Mouse (Mus musculus): ENCODE data around the gene Btbd19. TPM values are rescaled to one million over a fixed set of nuclear protein-coding genes. Genes with fewer than 3 reads are reported as not detected.

The Btbd19 gene
- polyA plus RNA-seq, 1 experiment from 2014 or later, result 2.8 TPM

GRCm38 (mm10) chr4:117143023-117143422 lies 17.5 kb upstream of the Btbd19 start:
- ATAC-seq (replicated peaks; ENCODE audit: insufficient number of reproducible peaks, low FRiP score, low TSS enrichment, low read depth), result no peak
- WGBS, result 64% methylated on average over 7 of the region's 7 CpGs

GRCm38 (mm10) chr4:117140613-117141012 lies 15.1 kb upstream of the Btbd19 start:
- H3K27ac ChIP-seq (replicated peaks; ENCODE audit: low read depth, low read length), result no peak overlapping the region
- no peaks in the 10 kb centered on the region for H3K27me3 ChIP-seq (ENCODE audit: control insufficient read depth, insufficient read depth, low read length)
- H3K36me3 ChIP-seq (replicated peaks; ENCODE audit: control insufficient read depth, insufficient read depth, low read depth, low read length), result no peaks in the 10 kb centered on the region
- H3K9me3 ChIP-seq (replicated peaks; ENCODE audit: control insufficient read depth, low read length), result no peaks in the 10 kb centered on the region
- no peak overlapping the region for H3K9ac ChIP-seq (replicated peaks; ENCODE audit: low read length)
- no peak for DNase-seq (ENCODE audit: low spot score)
- WGBS, result 48% methylated on average over 4 of the region's 4 CpGs
- ATAC-seq (replicated peaks; ENCODE audit: insufficient number of reproducible peaks, low FRiP score, low TSS enrichment, low read depth), result no peak
- H3K4me1 ChIP-seq (ENCODE audit: control insufficient read depth, insufficient read depth, low read length), result no peaks in the 10 kb centered on the region
- H3K4me3 ChIP-seq (ENCODE audit: low read depth, low read length), result no peak overlapping the region
- no peak overlapping the region for H3K4me2 ChIP-seq (ENCODE audit: low read depth, low read length)

More at GRCm38 (mm10) chr4:117143023-117143422, 17.5 kb upstream of the Btbd19 start:
- H3K27me3 ChIP-seq (ENCODE audit: control insufficient read depth, insufficient read depth, low read length), result no peaks in the 10 kb centered on the region
- H3K36me3 ChIP-seq (replicated peaks; ENCODE audit: control insufficient read depth, insufficient read depth, low read depth, low read length), result no peaks in the 10 kb centered on the region
- H3K9ac ChIP-seq (replicated peaks; ENCODE audit: low read length), result no peak overlapping the region
- no peaks in the 10 kb centered on the region for H3K4me1 ChIP-seq (ENCODE audit: control insufficient read depth, insufficient read depth, low read length)
- no peak overlapping the region for H3K27ac ChIP-seq (replicated peaks; ENCODE audit: low read depth, low read length)
- H3K4me2 ChIP-seq (ENCODE audit: low read depth, low read length), result no peak overlapping the region
- H3K9me3 ChIP-seq (replicated peaks; ENCODE audit: control insufficient read depth, low read length), result no peaks in the 10 kb centered on the region
- no peak overlapping the region for H3K4me3 ChIP-seq (ENCODE audit: low read depth, low read length)
- DNase-seq (ENCODE audit: low spot score), result no peak

GRCm38 (mm10) chr4:117139217-117139612 lies 13.7 kb upstream of the Btbd19 start:
- Histone ChIP-seq H3K9me3 (replicated peaks; ENCODE audit: control insufficient read depth, low read length) (no peaks in the 10 kb centered on the region), H3K4me2 (ENCODE audit: low read depth, low read length) (no peak overlapping the region), H3K9ac (replicated peaks; ENCODE audit: low read length) (no peak overlapping the region), H3K27me3 (ENCODE audit: control insufficient read depth, insufficient read depth, low read length) (no peaks in the 10 kb centered on the region), H3K4me1 (ENCODE audit: control insufficient read depth, insufficient read depth, low read length) (no peaks in the 10 kb centered on the region), H3K36me3 (replicated peaks; ENCODE audit: control insufficient read depth, insufficient read depth, low read depth, low read length) (no peaks in the 10 kb centered on the region), H3K27ac (replicated peaks; ENCODE audit: low read depth, low read length) (no peak overlapping the region), H3K4me3 (ENCODE audit: low read depth, low read length) (no peak overlapping the region)
- 7% methylated on average over 2 of the region's 2 CpGs for WGBS
- ATAC-seq (replicated peaks; ENCODE audit: insufficient number of reproducible peaks, low FRiP score, low TSS enrichment, low read depth), result no peak
- peak; percentile 67 for DNase-seq (ENCODE audit: low spot score)

- H3K36me3 ChIP-seq (replicated peaks; ENCODE audit: control insufficient read depth, insufficient read depth, low read depth, low read length), result no peaks in the 10 kb centered on the region
- DNase-seq (ENCODE audit: low spot score) (no peak), ATAC-seq (replicated peaks; ENCODE audit: insufficient number of reproducible peaks, low FRiP score, low TSS enrichment, low read depth) (no peak)
- H3K4me1 ChIP-seq (ENCODE audit: control insufficient read depth, insufficient read depth, low read length), result no peaks in the 10 kb centered on the region
- H3K27me3 ChIP-seq (ENCODE audit: control insufficient read depth, insufficient read depth, low read length), result no peaks in the 10 kb centered on the region
- no peaks in the 10 kb centered on the region for H3K9me3 ChIP-seq (replicated peaks; ENCODE audit: control insufficient read depth, low read length)
- H3K4me2 ChIP-seq (ENCODE audit: low read depth, low read length), result no peak overlapping the region
- no peak overlapping the region for H3K4me3 ChIP-seq (ENCODE audit: low read depth, low read length)
- H3K9ac ChIP-seq (replicated peaks; ENCODE audit: low read length), result no peak overlapping the region
- H3K27ac ChIP-seq (replicated peaks; ENCODE audit: low read depth, low read length), result no peak overlapping the region
- WGBS, result 72% methylated on average over 15 of the region's 17 CpGs
These were observed 13.0 kb upstream of the Btbd19 start for GRCm38 (mm10) chr4:117138295-117139216.

GRCm38 (mm10) chr4:117136034-117136433 lies 10.5 kb upstream of the Btbd19 start:
- Histone ChIP-seq H3K36me3 (replicated peaks; ENCODE audit: control insufficient read depth, insufficient read depth, low read depth, low read length) (no peaks in the 10 kb centered on the region), H3K4me2 (ENCODE audit: low read depth, low read length) (no peak overlapping the region), H3K4me3 (ENCODE audit: low read depth, low read length) (no peak overlapping the region), H3K9ac (replicated peaks; ENCODE audit: low read length) (no peak overlapping the region), H3K4me1 (ENCODE audit: control insufficient read depth, insufficient read depth, low read length) (peaks cover 9% of the 10 kb centered on the region; the same call in 1 of the 2 replicates), H3K27ac (replicated peaks; ENCODE audit: low read depth, low read length) (no peak overlapping the region), H3K27me3 (ENCODE audit: control insufficient read depth, insufficient read depth, low read length) (peaks cover 14% of the 10 kb centered on the region), H3K9me3 (replicated peaks; ENCODE audit: control insufficient read depth, low read length) (no peaks in the 10 kb centered on the region)
- DNase-seq (ENCODE audit: low spot score) (no peak), ATAC-seq (replicated peaks; ENCODE audit: insufficient number of reproducible peaks, low FRiP score, low TSS enrichment, low read depth) (no peak)
- WGBS, result 21% methylated on average over 8 of the region's 8 CpGs

GRCm38 (mm10) chr4:117134601-117134995 lies 9.1 kb upstream of the Btbd19 start:
- Histone ChIP-seq H3K4me1 (ENCODE audit: control insufficient read depth, insufficient read depth, low read length) (peaks cover 9% of the 10 kb centered on the region; the same call in 1 of the 2 replicates), H3K4me2 (ENCODE audit: low read depth, low read length) (no peak overlapping the region), H3K36me3 (replicated peaks; ENCODE audit: control insufficient read depth, insufficient read depth, low read depth, low read length) (no peaks in the 10 kb centered on the region), H3K9me3 (replicated peaks; ENCODE audit: control insufficient read depth, low read length) (no peaks in the 10 kb centered on the region), H3K9ac (replicated peaks; ENCODE audit: low read length) (no peak overlapping the region), H3K4me3 (ENCODE audit: low read depth, low read length) (no peak overlapping the region), H3K27me3 (ENCODE audit: control insufficient read depth, insufficient read depth, low read length) (peaks cover 14% of the 10 kb centered on the region), H3K27ac (replicated peaks; ENCODE audit: low read depth, low read length) (no peak overlapping the region)
- no peak for ATAC-seq (replicated peaks; ENCODE audit: insufficient number of reproducible peaks, low FRiP score, low TSS enrichment, low read depth)
- WGBS, result 31% methylated on average over 2 of the region's 2 CpGs
- DNase-seq (ENCODE audit: low spot score), result no peak

GRCm38 (mm10) chr4:117133817-117134600 lies 8.5 kb upstream of the Btbd19 start, which contains the start of gene Plk3:
Plk3 (minus strand) TSS chr4:117133963.
- 1% methylated on average over 40 of the region's 48 CpGs for WGBS
- peaks cover 14% of the 10 kb centered on the region for H3K27me3 ChIP-seq (ENCODE audit: control insufficient read depth, insufficient read depth, low read length)
- ATAC-seq (replicated peaks; ENCODE audit: insufficient number of reproducible peaks, low FRiP score, low TSS enrichment, low read depth), result peak; percentile 75
- peak; percentile 99 for DNase-seq (ENCODE audit: low spot score)
- H3K4me3 ChIP-seq (ENCODE audit: low read depth, low read length), result peak within 1 kb of the TSS; percentile 81
- no peaks in the 10 kb centered on the region for H3K9me3 ChIP-seq (replicated peaks; ENCODE audit: control insufficient read depth, low read length)
- peaks cover 9% of the 10 kb centered on the region; the same call in 1 of the 2 replicates for H3K4me1 ChIP-seq (ENCODE audit: control insufficient read depth, insufficient read depth, low read length)
- peak within 1 kb of the TSS; percentile 99 for H3K4me2 ChIP-seq (ENCODE audit: low read depth, low read length)
- H3K36me3 ChIP-seq (replicated peaks; ENCODE audit: control insufficient read depth, insufficient read depth, low read depth, low read length), result no peaks in the 10 kb centered on the region; the same call in 1 of the 2 replicates
- H3K27ac ChIP-seq (replicated peaks; ENCODE audit: low read depth, low read length), result no peak within 1 kb of the TSS
- peak within 1 kb of the TSS; percentile 71 for H3K9ac ChIP-seq (replicated peaks; ENCODE audit: low read length)

Data from embryonic facial prominence, embryonic 11.5 days (tissue).